Mouse (Mus musculus) kidney, adult 9 months (tissue): ENCODE measurements around the gene Cass4.

Experiments
- DNase-seq: peaks from one replicate; pipeline ENCODE4 v3.0.0; 2022

Cass4 gene

DNA sequence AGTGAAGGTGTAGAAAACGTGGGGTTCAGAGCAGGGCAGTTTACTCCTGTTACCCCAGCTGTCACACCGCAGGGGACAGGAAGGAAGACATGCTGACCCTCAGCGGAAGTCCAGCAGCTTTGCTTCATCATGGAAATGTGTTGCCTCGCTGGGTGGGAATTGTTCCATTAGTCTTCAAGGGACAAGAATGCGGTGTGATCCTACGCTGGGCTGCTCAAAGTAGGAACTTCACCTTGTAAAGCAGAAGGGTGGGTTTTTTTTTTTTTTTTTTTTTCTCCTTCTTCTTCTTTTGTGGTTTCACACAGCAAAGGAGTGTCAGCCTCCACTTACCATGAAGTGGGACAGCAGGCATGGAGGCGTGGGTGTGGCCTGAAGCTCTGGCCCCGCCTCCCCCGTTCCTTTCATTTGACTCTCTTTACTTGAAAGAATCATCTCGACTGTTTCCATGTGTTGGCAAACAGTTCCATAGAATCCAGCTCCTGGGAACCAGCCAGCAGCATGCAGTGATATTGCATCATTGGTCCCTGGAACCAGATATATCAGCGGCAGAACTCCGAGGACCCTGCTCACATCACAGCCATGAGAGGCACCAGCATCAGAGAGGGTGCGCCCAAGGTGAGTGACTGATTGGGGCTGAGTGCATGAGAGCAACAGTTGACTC is at the start of gene Cass4:
TSS of gene Cass4 (plus strand) at position 404 of the 661 bp plus-strand sequence.
- DNase-seq, result no peak

DNA sequence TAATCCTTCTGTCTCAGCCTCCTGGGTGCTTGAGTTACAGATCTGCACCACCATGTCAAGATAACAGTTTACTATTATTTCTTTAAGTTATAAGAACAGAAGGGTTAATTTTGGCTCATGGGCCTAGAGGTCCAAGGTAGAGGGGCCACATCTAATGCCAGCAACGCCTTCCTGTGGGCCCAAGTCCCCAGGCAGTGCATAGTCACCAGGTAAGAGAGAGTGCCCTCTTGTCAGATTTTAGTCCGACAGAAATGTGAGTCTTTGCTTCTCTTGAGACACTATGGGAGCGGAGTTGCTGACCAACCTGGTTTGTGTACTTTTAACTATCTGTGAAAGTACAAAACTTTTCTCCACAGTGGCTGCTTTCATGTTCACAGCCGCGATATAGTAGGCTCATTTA is 48.9 kb upstream of the Cass4 start:
- DNase-seq, result peak; percentile 20

DNA sequence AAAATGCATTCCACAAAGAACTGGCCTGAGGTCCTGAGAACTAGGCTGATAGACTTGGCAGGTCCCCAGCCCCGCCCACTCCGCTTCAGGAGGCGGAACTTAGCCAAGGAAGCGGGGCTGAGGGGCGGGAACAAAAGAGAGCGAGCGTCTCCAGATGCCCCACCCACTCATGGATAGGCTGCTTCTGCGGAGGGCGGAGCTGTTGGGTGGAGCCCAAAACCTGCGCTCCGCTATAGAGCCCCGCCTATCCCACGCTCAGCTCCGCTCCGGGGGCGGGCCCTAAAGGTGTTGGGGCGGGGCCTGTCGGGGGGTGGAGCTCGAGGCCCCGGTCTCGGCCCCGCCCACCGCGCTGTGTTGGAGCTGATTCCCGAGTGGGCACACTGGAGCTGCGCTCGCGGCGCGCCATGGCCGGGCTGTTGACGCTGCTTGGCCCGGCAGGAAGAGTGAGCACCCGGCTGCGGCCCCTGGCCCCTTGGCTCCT is 48.3 kb upstream of the Cass4 start, which contains the start of gene Fam210b:
TSS of gene Fam210b (plus strand) at position 308 of the 481 bp plus-strand sequence.
- DNase-seq, result peak; percentile 99

DNA sequence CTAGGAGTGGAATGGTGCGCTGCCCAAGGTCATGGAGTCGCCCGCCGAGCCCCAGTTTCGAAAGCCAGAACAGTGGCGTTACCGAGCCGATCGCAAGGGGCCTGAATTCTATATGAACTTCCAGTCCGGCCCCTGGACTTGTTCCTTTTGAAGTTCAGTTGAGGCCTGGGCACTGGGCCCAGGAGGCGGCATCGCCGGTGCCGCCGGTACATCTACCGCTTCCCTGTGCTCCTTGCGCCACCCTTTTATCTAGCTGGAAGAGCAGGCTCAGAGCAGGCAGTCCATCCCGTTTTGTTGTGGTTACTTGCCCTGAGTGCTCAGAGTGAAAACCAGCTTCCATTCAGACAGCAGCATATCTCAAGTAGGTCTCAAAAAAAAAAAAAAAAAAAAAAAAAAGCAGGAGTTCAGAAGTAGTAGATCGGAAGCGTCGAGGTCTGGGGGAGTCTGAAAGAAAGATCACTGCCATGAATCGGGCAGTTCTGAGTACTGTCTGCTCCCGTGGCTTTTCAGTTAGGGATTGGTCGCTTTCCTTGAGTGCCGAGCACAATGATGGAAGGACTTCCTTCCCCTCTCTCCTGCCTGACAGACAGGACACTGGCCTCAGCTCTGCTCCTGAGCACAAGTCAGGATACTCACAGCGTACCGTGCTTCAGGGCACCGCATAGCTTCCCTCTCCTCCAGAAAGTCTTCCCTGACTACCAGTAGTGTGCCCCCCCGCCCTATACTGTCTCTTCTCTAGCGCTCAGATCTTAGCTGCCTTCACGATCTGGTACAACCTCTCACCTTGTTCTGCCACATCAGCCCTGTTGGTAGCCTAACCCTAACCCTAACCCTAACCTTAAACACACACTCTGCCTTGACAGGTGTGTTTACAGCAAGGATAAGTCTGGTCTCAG is 47.3 kb upstream of the Cass4 start:
- peak; percentile 51 for DNase-seq

DNA sequence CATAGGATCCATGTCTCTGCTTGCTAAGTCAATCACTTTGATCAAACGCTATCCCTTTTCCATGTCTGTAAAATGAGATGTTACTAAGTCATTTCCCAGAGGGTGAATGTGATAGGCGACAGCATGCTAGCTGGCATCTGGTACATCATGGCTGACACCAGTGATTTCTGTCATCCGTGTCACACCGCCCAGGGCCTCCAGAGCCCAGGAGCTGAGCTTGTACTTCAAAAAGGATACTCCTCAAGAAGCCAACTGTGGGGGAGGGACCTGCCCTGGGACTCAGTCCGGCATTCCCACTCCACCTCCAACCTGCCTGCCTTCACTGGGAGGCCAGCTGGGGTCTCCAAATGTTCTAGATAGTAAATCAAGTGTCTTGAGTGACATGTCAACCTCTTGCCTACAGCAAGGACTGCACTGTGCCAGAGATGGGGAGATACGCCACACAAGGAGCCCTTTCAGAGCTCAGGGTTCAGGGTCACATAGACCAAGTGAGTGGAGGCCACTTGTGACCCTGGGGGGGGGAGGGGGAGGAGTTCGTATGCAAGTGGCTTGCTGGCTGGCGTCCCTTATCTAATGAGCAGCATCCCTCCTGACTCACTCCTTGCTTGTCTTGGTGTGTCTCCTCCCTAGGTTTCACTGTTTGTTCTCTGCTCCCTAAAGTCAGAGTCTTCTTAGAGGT is 46.5 kb upstream of the Cass4 start:
- DNase-seq, result no peak

DNA sequence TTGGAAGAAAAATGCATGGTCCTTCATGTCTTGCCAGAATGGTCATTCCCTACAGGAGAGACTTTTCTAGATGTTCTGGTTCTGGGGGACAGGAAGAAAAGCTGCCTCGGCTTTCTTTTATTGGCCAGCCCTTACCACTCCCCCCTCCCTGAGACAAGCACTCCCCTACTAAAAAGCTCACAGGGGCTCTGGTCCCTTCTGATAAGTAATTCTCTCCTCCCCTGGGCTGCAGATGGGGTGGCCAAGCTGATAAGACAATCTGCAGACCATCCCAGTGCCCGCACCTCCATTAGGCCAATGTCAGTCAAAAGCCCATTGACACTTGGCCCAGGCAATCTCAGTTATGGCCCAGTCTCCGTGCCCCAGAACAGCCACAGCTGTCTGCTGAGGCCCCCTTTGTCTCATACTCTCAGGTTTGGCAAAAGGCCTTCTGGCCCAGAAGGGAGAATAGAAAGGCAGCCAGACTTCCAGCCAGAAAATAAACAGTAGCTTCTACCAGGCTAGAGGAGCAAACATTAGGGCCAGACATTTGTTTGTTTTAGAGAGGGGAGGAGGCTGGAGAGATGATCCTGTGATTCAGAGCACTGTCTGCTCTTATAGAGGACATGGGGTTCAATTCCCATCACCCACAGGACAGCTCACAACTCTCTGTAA is 45.2 kb upstream of the Cass4 start:
- no peak for DNase-seq

DNA sequence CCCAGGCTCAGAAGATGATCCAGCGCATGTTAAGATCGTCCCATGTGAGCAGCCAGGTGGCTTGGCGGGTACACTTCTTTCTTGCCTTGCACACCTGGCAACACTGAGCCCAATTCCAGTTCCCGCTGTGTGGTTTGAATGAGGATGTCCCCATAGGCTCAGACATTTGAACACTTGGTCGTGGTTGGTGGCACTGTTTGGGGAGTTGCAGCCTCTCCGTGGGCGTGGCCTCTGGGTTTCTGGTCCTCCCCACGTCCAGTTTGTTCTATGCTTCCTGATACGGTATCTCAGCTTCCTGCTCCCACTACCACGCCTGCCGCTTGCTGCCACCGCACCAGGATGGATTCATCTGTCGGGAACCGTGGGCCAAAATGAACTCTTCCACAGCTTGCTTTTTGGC is 43.8 kb upstream of the Cass4 start:
- no peak for DNase-seq

DNA sequence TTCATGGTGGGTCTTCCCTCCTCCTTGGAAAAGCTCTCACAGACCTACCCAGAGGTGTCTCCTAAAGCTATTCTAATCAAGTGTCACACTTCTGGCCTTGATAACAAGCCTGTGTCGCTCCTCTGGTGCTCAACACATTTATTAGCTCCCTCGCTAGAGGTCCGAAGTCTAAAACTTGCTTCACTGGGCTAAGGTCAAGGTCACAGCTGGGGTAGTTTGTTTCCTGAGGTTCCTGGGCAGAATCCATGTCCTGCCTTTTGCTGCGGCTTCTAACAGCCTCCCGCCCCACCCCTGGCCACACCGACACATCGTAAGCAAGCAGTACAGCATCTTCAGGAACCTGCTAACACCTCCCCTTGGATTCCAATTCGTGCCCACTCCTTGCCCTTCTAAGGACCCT is 42.8 kb upstream of the Cass4 start:
- DNase-seq, result no peak

DNA sequence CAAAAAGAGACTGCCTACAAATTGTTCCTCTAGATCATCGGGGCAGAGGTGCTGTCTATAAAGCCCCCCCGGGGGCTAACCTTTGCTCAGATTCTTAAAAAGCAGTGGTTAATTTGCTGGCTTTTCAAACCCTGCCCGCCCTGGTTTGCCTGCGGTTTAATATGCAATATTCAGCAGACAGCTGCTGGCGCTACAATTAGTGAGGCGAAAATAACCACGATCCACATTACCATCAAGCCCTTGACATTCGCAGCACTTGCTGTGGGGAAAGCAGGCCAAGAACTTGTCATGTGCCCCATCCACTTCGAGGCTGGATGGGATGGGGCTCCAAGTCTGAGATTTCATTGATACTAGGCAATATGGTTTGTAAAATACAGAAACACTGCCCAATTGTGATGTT is 40.4 kb upstream of the Cass4 start:
- DNase-seq, result no peak

DNA sequence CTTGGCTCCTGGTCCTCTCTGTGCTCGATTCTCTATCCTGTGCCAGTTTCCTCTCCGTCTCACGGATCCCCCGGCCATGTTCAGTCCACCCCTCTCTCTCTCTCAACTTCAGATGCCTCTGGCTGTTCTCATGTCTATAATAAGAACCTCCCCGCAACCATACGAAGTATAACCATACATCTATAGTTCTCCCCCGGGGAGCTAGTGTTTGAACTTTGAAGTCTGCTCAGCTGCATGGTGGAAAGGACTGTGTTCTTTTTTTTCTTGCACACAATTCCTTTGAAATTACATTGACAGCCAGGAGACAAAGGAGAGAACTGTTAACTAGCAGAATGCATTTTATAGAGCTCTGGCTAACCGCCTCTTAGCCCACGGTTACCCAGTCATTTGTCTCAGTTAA is 38.8 kb upstream of the Cass4 start:
- DNase-seq, result no peak

DNA sequence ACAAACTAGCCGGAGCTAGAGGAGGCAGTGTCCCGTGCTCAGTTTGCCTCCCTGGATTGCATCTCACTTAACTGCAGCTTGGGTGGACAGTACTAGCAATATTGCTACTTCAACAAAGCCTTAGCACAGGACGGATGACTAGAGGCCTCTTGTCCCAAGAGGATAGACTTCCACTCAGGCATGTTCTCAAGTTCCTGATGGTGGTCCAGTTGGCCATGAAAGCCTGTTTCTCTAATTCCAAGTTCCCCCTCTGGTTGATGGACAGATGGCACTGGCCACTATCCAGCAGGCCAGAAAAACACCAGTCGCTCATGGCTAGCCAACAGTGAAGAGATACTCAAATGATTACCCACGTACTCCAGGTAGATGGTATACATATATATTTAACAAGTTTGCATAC is 37.8 kb upstream of the Cass4 start:
- no peak for DNase-seq

DNA sequence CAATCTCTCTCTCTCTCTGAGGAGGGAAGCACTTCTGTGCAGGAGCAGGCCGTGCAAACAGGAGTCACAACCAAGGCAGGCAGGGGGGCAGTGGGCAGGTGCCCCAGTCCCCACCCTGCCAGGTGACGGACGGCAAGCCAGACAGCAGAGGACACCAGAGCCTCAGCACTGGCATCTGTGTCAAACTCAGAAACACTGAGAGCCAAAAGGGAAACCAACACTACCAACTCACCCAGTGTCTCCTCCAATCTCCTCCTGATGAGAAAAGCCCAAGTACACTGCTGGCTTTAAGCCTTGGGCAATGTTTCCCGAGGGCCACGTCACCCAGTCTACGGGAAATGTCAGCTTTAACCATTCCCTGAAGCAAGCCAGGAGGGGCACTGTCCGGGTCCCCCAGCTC is 30.4 kb upstream of the Cass4 start:
- no peak for DNase-seq

DNA sequence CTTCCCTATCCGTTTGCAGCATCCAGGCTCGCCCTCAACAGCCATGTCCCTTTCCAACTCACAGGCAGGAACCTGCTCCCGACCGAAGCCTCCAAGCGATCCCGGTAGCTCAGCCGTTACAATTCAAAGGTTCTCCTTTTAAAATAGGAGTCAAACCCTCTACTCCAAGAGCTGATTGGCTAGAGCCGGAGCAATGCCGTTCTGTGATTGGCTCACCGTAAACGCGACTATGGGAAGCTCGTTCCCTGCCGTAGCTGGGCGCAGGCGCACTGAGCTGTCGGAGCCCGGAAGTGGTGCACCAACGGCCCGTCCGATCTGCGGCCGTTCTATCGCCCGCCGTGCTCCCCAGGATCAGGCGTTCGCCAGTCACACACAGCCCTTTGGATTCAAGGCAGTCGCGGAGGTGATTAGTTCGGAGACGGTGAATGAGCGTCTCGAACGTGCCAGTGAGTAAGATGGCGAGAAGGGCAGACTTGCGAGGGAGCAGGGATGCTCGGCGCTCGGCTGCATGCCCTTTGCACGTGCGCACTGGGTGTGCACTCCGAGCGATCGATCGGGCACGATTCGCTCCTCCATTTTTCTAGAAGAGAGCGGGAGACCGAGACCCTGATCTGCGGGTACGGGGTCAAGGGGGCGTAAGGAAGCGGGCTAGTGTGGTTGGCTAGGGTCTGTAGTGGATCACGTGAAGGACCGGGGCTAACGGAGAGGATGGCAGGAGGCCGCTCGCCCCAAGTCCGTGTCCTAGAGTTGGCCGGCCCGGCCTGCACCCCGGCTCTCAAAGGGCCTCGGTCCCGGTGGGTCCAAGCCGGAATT is 23.0 kb upstream of the Cass4 start, which contains the start of the genes Aurka and Cstf1:
TSS of gene Aurka (minus strand) at position 125 of the 813 bp plus-strand sequence.
TSS of gene Cstf1 (plus strand) at position 271 of the 813 bp plus-strand sequence.
- peak; percentile 97 for DNase-seq

DNA sequence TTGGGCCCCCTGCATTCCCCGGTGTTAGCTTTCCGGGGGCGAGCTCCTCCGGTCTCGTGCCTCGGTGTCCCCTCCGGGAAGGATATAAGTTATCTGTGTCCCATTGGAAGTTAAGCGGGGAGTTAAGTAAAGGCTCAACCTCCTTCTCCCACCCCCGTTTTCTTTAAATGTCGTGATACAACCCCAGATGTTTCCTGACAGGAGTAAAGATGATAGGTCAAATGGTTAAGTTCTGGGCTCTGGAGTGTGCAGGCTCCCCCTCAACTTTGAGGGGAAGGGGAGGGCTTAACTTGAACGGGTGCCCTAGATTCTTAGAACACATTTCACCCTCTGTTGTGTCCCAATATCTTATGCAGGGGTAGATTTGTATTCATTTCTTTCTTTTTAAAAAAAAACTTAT is 22.3 kb upstream of the Cass4 start:
- DNase-seq, result no peak

DNA sequence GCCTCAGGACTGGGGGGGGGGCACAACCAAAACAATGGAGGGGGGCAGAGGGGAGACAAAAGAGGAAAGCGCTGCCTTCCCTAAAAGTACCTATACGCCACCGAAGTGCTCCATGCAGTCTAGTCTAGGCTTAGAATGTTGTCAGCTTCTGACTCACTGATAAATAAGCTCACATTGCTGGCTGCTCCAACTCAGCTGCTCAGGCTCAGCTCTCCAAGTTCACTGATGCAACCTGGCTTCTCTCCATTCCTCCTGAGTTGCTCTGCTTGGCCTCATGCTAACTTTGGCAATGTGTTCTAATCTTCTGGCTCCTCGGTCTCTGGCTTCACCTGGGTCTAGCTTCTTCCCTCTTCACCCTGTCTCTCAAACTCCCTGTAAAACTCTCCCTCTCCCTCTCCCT is 17.0 kb upstream of the Cass4 start:
- no peak for DNase-seq

DNA sequence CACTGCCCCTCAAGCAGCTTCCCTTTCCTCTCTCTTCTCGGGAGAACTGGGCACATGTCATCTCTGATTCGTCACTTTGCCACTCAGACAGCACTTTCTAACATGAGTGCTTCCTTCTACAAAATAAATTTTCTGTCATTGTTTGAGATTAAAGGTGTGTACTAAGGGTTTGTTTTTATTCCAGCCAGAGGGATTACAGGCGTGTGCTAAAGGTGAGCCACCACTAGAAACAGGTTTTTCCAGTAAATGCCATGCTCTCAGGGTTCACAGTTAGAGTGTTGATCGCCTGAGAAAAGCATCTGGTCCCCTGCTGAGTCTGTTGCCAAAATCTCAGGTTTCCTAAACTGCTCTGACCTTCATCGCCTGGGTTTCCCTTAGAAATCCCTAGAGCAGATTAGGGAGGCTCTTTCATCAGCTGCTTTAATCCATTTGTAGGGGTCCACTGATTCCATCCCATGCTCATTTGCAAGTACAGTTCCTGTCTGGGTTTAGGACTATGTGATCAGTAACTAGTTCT is 16.5 kb upstream of the Cass4 start:
- no peak for DNase-seq

DNA sequence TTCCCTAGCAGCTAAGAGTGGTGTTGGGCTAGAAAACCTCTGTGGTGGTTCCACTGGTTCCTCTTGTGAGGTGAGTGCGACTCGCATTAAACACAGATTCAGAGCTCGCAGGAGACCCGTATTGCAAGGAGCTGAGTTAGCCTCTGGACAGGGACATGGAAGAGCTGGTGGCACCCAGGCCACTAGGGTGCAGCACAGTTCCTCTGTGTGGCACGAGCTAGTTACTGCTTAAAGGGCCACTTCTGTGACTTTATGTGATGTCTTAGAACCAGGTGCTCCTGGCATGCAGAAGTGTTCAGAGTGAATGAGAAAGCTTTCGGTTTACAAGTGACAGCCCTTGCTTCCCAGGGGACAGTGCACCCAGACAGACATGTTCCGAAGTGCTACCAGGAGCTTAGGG is 15.3 kb upstream of the Cass4 start:
- peak; percentile 36 for DNase-seq

DNA sequence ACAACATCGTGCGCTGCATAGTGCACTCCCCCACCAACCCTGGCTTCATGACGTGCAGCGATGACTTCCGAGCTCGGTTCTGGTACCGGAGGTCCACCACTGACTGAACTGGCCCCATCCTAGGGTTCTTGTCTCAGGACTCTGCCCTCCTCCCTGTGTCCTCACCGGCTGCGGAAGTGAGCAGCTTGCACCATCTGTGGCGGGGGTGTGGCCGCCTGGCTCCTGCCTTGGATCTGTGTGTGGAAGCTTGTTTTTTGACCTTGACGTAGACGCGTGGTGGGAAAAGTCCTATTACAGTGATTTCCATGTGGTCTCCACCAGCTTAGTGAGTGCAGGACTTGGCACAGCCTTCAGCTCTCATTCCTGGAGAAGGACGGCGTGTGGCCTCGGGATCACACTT is 13.1 kb upstream of the Cass4 start:
- no peak for DNase-seq

DNA sequence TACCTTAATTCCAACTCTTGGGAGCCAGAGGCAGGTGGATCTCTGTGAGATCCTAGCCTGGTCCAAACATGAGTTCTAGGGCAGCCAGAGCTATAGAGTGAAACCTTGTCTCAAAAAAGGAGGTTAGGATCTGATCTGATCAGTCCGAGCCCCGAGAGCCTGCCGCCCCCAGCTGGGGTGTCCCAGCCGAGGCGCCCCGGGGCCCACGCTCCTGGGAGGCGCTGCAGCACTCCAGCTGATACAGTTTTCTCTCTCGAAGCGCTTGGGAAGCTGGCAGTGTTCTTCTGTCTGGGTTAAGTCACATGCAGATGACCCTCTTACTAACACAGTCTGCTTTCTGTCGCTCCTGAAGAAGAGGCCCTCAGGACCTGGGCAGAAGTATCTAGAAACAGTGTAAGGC is 12.3 kb upstream of the Cass4 start:
- DNase-seq, result no peak

DNA sequence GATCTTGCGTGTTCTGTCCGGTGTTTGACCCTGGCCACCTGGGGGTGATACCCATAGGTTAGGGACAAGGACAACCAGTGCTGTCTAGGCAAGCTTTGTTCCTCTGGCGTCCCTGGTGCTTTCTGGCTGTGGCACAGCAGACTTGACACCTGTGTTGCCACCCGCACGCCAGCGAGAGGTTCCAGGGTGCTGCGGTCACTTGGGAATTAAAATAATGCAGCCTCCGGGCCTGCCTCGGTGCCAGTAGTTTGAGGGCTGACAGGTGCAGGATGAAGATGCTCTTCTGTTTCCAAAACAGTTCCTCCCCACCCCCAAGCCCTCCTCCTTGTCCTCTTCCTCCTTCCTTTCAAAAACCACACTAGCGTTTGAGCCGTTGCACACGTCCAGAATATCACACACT is 11.7 kb upstream of the Cass4 start:
- no peak for DNase-seq

DNA sequence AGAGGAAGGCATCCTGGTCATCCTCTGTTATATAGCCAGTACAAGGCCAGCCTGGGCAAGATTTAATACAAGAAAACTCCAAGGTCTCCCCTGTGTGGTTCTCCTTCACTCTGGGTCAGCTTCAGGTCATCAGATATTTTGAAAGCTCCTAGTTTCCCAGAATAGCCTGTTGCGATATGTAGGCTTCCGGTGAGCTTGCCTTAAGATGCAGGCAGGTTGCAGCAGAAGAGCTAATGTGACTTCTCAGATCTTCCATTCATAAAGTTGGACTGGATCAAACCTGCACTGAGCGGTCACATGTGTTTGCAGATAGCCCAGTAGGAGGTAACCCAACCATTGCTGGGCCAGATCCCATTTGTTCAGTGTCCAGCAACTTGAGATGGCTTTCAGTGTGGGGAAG is 8.9 kb upstream of the Cass4 start:
- DNase-seq, result no peak

DNA sequence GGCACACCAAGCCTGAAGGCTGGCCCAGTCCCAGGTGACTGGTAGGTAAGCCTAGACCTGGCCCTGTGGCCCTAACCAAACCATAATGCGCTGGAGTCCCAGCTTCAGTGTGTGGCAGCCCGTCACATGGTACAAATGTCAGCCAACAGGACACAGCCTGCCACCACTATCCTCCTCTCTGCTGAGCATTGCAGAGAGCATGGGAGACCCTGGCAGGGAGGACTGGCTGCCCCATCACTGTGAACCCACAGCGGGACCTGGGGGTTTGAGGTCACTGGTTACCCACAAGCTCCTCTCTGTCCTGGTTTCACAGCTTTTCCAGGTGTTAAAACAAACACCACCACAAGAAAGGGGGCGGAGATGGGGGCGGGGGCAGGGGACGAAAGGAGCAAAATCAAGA is 3.3 kb upstream of the Cass4 start:
- no peak for DNase-seq
